Mouse (Mus musculus) regulatory T cell (primary cell): ENCODE results near the gene Celsr2.

Source experiments
- in situ Hi-C: fragments of 300-600 bp; cut with MboI, MseI; formaldehyde crosslinking; loops from one replicate; pipeline ENCODE4 v1.15.1; 2025; ENCODE audit warnings: high pct_unique_total_duplicates

The Celsr2 gene

GRCm38 (mm10) chr3:108413634-108414360 is 1.6 kb downstream of the Celsr2 start:
- in situ Hi-C loops: no loop called here

- in situ Hi-C loops: no loop called here
These were observed 3.6 kb downstream of the Celsr2 start for GRCm38 (mm10) chr3:108411754-108412121.

- in situ Hi-C loops: no loop called here
These were observed 4.2 kb downstream of the Celsr2 start for GRCm38 (mm10) chr3:108411026-108411753.

- in situ Hi-C loops: no loop called here
These were observed 5.0 kb downstream of the Celsr2 start for GRCm38 (mm10) chr3:108410359-108410714.

GRCm38 (mm10) chr3:108409656-108410358 is 5.5 kb downstream of the Celsr2 start:
- in situ Hi-C loops: loop anchor here (10.0 kb wide), 1 partner anchor 495 kb away; no protein-coding TSS in a partner anchor

GRCm38 (mm10) chr3:108408517-108409008 is 6.8 kb downstream of the Celsr2 start:
- in situ Hi-C loops: loop anchor here (10.0 kb wide), 1 partner anchor 496 kb away; no protein-coding TSS in a partner anchor

- in situ Hi-C loops: loop anchor here (10.0 kb wide), 1 partner anchor 498 kb away; no protein-coding TSS in a partner anchor
These were observed 9.0 kb downstream of the Celsr2 start for GRCm38 (mm10) chr3:108406306-108406885.

- in situ Hi-C loops: loop anchor here (10.0 kb wide), 1 partner anchor 499 kb away; no protein-coding TSS in a partner anchor
These were observed 9.6 kb downstream of the Celsr2 start for GRCm38 (mm10) chr3:108405536-108406305.

- in situ Hi-C loops: loop anchor here (5.0 to 10.0 kb wide), 2 partner anchors 160 to 502 kb away; partner anchors contain the start of gene Tmem167b
These were observed 12.8 kb downstream of the Celsr2 start for GRCm38 (mm10) chr3:108402528-108402920.

GRCm38 (mm10) chr3:108401692-108402527 is 13.4 kb downstream of the Celsr2 start:
- in situ Hi-C loops: loop anchor here (5.0 to 10.0 kb wide), 2 partner anchors 160 to 503 kb away; partner anchors contain the start of gene Tmem167b

- in situ Hi-C loops: loop anchor here (5.0 to 10.0 kb wide), 2 partner anchors 162 to 504 kb away; partner anchors contain the start of gene Tmem167b
These were observed 14.9 kb downstream of the Celsr2 start for GRCm38 (mm10) chr3:108400442-108400841.

GRCm38 (mm10) chr3:108398281-108398680 is 17.1 kb downstream of the Celsr2 start:
- in situ Hi-C loops: no loop called here

GRCm38 (mm10) chr3:108392793-108393192 is 22.6 kb downstream of the Celsr2 start:
- in situ Hi-C loops: no loop called here

GRCm38 (mm10) chr3:108392299-108392698 is 23.1 kb downstream of the Celsr2 start:
- in situ Hi-C loops: no loop called here

GRCm38 (mm10) chr3:108389111-108389545 is 26.2 kb downstream of the Celsr2 start:
- in situ Hi-C loops: loop anchor here (5.0 to 10.0 kb wide), 2 partner anchors 112 to 224 kb away; no protein-coding TSS in a partner anchor

- in situ Hi-C loops: loop anchor here (5.0 to 10.0 kb wide), 2 partner anchors 109 to 221 kb away; no protein-coding TSS in a partner anchor
These were observed 29.2 kb downstream of the Celsr2 start for GRCm38 (mm10) chr3:108386186-108386585.

- in situ Hi-C loops: loop anchor here (10.0 kb wide), 1 partner anchor 220 kb away; no protein-coding TSS in a partner anchor
These were observed 30.9 kb downstream of the Celsr2 start for GRCm38 (mm10) chr3:108384425-108384824.

- in situ Hi-C loops: loop anchor here (10.0 kb wide), 1 partner anchor 219 kb away; no protein-coding TSS in a partner anchor
These were observed 31.6 kb downstream of the Celsr2 start, which contains the start of gene Psrc1 for GRCm38 (mm10) chr3:108383485-108384354. Psrc1 (plus strand) TSS chr3:108383839.
